Mouse (Mus musculus) neural tube, embryonic 15.5 days (tissue): Measurements from ENCODE around the gene Lrrc27. TPM values are rescaled to one million over a fixed set of nuclear protein-coding genes. Genes with fewer than 3 reads are reported as not detected.
A peak's percentile ranks its signal among the peaks of the same experiment; 100 is the strongest.

Experiments used
- ATAC-seq: fragments of 200-750 bp; cut with Nextera tagmentation; 2 replicates; pipeline ENCODE4 v1.8.0; 2017; ENCODE audit warnings: mild to moderate bottlenecking, moderate TSS enrichment, moderate library complexity; ENCODE audit not compliant: low FRiP score
- H3K27ac ChIP-seq: fragments of 300-500 bp; sonication (generic); replicated peaks from 2 replicates; pipeline ENCODE4 v1.5.1; 2015; ENCODE audit warnings: mild to moderate bottlenecking, inconsistent platforms
- H3K27me3 ChIP-seq: fragments of 300-500 bp; sonication (generic); replicated peaks from 2 replicates; pipeline ENCODE4 v1.6.1; 2015; ENCODE audit warnings: inconsistent platforms
- H3K36me3 ChIP-seq: fragments of 300-500 bp; sonication (generic); 2 replicates; pipeline ENCODE4 v1.6.1; 2015; ENCODE audit warnings: inconsistent platforms
- H3K4me1 ChIP-seq: fragments of 300-500 bp; sonication (generic); 2 replicates; pipeline ENCODE4 v1.6.1; 2015; ENCODE audit warnings: inconsistent platforms
- H3K4me2 ChIP-seq: fragments of 300-500 bp; sonication (generic); 2 replicates; pipeline ENCODE4 v1.6.1; 2015; ENCODE audit warnings: inconsistent platforms, mild to moderate bottlenecking, moderate library complexity
- H3K4me3 ChIP-seq: fragments of 300-500 bp; sonication (generic); replicated peaks from 2 replicates; pipeline ENCODE4 v1.5.1; 2015; ENCODE audit warnings: mild to moderate bottlenecking, inconsistent platforms
- H3K9ac ChIP-seq: fragments of 300-500 bp; sonication (generic); replicated peaks from 2 replicates; pipeline ENCODE4 v1.6.1; 2015; ENCODE audit warnings: mild to moderate bottlenecking, inconsistent platforms
- H3K9me3 ChIP-seq: fragments of 300-500 bp; sonication (generic); replicated peaks from 2 replicates; pipeline ENCODE4 v1.6.1; 2016; ENCODE audit warnings: inconsistent platforms
- WGBS: fragments of 180-500 bp; shearing (Covaris S2); methylation state at CpG from one replicate; pipeline ENCODE4 v1.1.7; 2015; ENCODE audit warnings: mixed read lengths; 5-methylcytosine and 5-hydroxymethylcytosine counted together
- polyA plus RNA-seq: library from polyadenylated mRNA; unstranded; fragments of >200 nt; fragmentation: Nextera tagmentation; extraction: Ambion mirVana; gene quantifications from 2 replicates; pipeline ENCODE4 v1.2.1, GENCODE M21; 2015

Lrrc27 gene
- polyA plus RNA-seq, 1 experiment from 2014 or later = 5.1 TPM

- 67% methylated on average over 6 of the region's 6 CpGs for WGBS
- no peak for ATAC-seq
- Histone ChIP-seq H3K9ac (no peak overlapping the region), H3K36me3 (0 out of 2 replicates have a peak, but pooled peaks cover 13% of the 10 kb centered on the region), H3K4me1 (peaks cover 5% of the 10 kb centered on the region; the same call in 1 of the 2 replicates), H3K4me3 (no peak overlapping the region), H3K4me2 (no peak overlapping the region), H3K27ac (no peak overlapping the region), H3K9me3 (no peaks in the 10 kb centered on the region), H3K27me3 (no peaks in the 10 kb centered on the region)
Measured at GRCm38 (mm10) chr7:139265634-139266033, 52.8 kb downstream of the Lrrc27 start.

- WGBS = 69% methylated on average over 6 of the region's 6 CpGs
- Histone ChIP-seq H3K9me3 (no peaks in the 10 kb centered on the region), H3K4me2 (no peak overlapping the region), H3K27me3 (no peaks in the 10 kb centered on the region), H3K4me3 (no peak overlapping the region), H3K27ac (no peak overlapping the region), H3K4me1 (peaks cover 5% of the 10 kb centered on the region; the same call in 1 of the 2 replicates), H3K36me3 (0 out of 2 replicates have a peak, but pooled peaks cover 13% of the 10 kb centered on the region), H3K9ac (no peak overlapping the region)
- ATAC-seq = no peak
Measured at GRCm38 (mm10) chr7:139266431-139266830, 53.6 kb downstream of the Lrrc27 start.

GRCm38 (mm10) chr7:139266886-139267870 is 54.4 kb downstream of the Lrrc27 start:
- 84% methylated on average over 8 of the region's 8 CpGs for WGBS
- Histone ChIP-seq H3K27ac (0 out of 2 replicates have a peak overlapping the region, but pooled peaks have one; percentile 14), H3K4me1 (peaks cover 7% of the 10 kb centered on the region; the same call in 1 of the 2 replicates), H3K4me2 (no peak overlapping the region), H3K36me3 (0 out of 2 replicates have a peak, but pooled peaks cover 13% of the 10 kb centered on the region), H3K9me3 (no peaks in the 10 kb centered on the region), H3K27me3 (no peaks in the 10 kb centered on the region), H3K4me3 (no peak overlapping the region), H3K9ac (no peak overlapping the region)
- ATAC-seq = no peak

- Histone ChIP-seq H3K4me1 (peaks cover 24% of the 10 kb centered on the region), H3K27me3 (no peaks in the 10 kb centered on the region), H3K4me2 (no peak overlapping the region), H3K36me3 (0 out of 2 replicates have a peak, but pooled peaks cover 13% of the 10 kb centered on the region), H3K9me3 (no peaks in the 10 kb centered on the region), H3K4me3 (no peak overlapping the region), H3K27ac (no peak overlapping the region), H3K9ac (no peak overlapping the region)
- ATAC-seq = no peak
- 86% methylated on average over 1 of the region's 1 CpGs for WGBS
Measured at GRCm38 (mm10) chr7:139270738-139271137, 58.0 kb downstream of the Lrrc27 start.

- Histone ChIP-seq H3K4me1 (peaks cover 31% of the 10 kb centered on the region), H3K27ac (no peak overlapping the region), H3K9me3 (no peaks in the 10 kb centered on the region), H3K9ac (no peak overlapping the region), H3K4me2 (no peak overlapping the region), H3K36me3 (0 out of 2 replicates have a peak, but pooled peaks cover 13% of the 10 kb centered on the region), H3K27me3 (no peaks in the 10 kb centered on the region), H3K4me3 (no peak overlapping the region)
- WGBS = 83% methylated on average over 5 of the region's 5 CpGs
- ATAC-seq = no peak
Measured at GRCm38 (mm10) chr7:139271871-139272270, 59.1 kb downstream of the Lrrc27 start.

- H3K4me1 ChIP-seq = peaks cover 31% of the 10 kb centered on the region
- no peak for ATAC-seq
Measured at GRCm38 (mm10) chr7:139272639-139273396, 60.0 kb downstream of the Lrrc27 start.

GRCm38 (mm10) chr7:139273397-139273719 is 60.6 kb downstream of the Lrrc27 start:
- no peak overlapping the region for H3K4me2 ChIP-seq
- no peaks in the 10 kb centered on the region for H3K27me3 ChIP-seq
- H3K27ac ChIP-seq = no peak overlapping the region
- H3K4me3 ChIP-seq = no peak overlapping the region
- no peak overlapping the region for H3K9ac ChIP-seq
- no peaks in the 10 kb centered on the region for H3K9me3 ChIP-seq
- no peak for ATAC-seq
- peaks cover 31% of the 10 kb centered on the region for H3K4me1 ChIP-seq
- 88% methylated on average over 2 of the region's 2 CpGs for WGBS
- 0 out of 2 replicates have a peak, but pooled peaks cover 8% of the 10 kb centered on the region for H3K36me3 ChIP-seq

More at GRCm38 (mm10) chr7:139272639-139273396, 60.0 kb downstream of the Lrrc27 start:
- H3K27ac ChIP-seq = no peak overlapping the region; the same call in 1 of the 2 replicates
- WGBS = 33% methylated on average over 1 of the region's 1 CpGs
- H3K4me3 ChIP-seq = no peak overlapping the region
- 0 out of 2 replicates have a peak, but pooled peaks cover 13% of the 10 kb centered on the region for H3K36me3 ChIP-seq
- H3K9me3 ChIP-seq = no peaks in the 10 kb centered on the region
- H3K4me2 ChIP-seq = no peak overlapping the region
- no peak overlapping the region for H3K9ac ChIP-seq
- H3K27me3 ChIP-seq = no peaks in the 10 kb centered on the region

GRCm38 (mm10) chr7:139275586-139275985 is 62.8 kb downstream of the Lrrc27 start:
- Histone ChIP-seq H3K27me3 (no peaks in the 10 kb centered on the region), H3K4me1 (peaks cover 31% of the 10 kb centered on the region), H3K4me3 (no peak overlapping the region), H3K9ac (no peak overlapping the region), H3K9me3 (no peaks in the 10 kb centered on the region), H3K4me2 (no peak overlapping the region; the same call in 1 of the 2 replicates), H3K27ac (peak overlapping the region; percentile 60), H3K36me3 (no peaks in the 10 kb centered on the region)
- ATAC-seq = 0 out of 2 replicates have a peak, but pooled peaks have one; percentile 25
- 49% methylated on average over 10 of the region's 10 CpGs for WGBS

GRCm38 (mm10) chr7:139276150-139276549 is 63.4 kb downstream of the Lrrc27 start:
- ATAC-seq = no peak
- Histone ChIP-seq H3K27me3 (no peaks in the 10 kb centered on the region), H3K4me1 (peaks cover 31% of the 10 kb centered on the region), H3K36me3 (no peaks in the 10 kb centered on the region), H3K4me3 (no peak overlapping the region), H3K9me3 (no peaks in the 10 kb centered on the region), H3K4me2 (no peak overlapping the region), H3K9ac (no peak overlapping the region), H3K27ac (no peak overlapping the region)
- WGBS = 83% methylated on average over 10 of the region's 10 CpGs

GRCm38 (mm10) chr7:139277536-139277935 is 64.7 kb downstream of the Lrrc27 start:
- H3K4me1 ChIP-seq = peaks cover 26% of the 10 kb centered on the region
- H3K36me3 ChIP-seq = no peaks in the 10 kb centered on the region
- ATAC-seq = no peak
- no peak overlapping the region for H3K4me2 ChIP-seq
- H3K27ac ChIP-seq = no peak overlapping the region
- no peaks in the 10 kb centered on the region for H3K27me3 ChIP-seq
- 76% methylated on average over 7 of the region's 7 CpGs for WGBS
- no peak overlapping the region for H3K9ac ChIP-seq
- H3K9me3 ChIP-seq = no peaks in the 10 kb centered on the region
- no peak overlapping the region for H3K4me3 ChIP-seq

- Histone ChIP-seq H3K9ac (no peak overlapping the region), H3K27ac (no peak overlapping the region), H3K36me3 (no peaks in the 10 kb centered on the region), H3K4me3 (no peak overlapping the region), H3K9me3 (no peaks in the 10 kb centered on the region), H3K27me3 (no peaks in the 10 kb centered on the region), H3K4me1 (peaks cover 14% of the 10 kb centered on the region), H3K4me2 (no peak overlapping the region)
- 73% methylated on average over 5 of the region's 5 CpGs for WGBS
- no peak for ATAC-seq
Measured at GRCm38 (mm10) chr7:139279571-139279970, 66.8 kb downstream of the Lrrc27 start.
